Mouse (Mus musculus) liver, embryonic 15.5 days (tissue): ENCODE results near the gene Fosl1. TPM values are rescaled to one million over a fixed set of nuclear protein-coding genes. Genes with fewer than 3 reads are reported as not detected.
"Not testable (repeated sequence)": the region's sequence is repeated elsewhere in the genome, so short reads cannot be mapped to it uniquely, and the experiment has no call there.

Experiments
- ATAC-seq: fragments of 200-750 bp; cut with Nextera tagmentation; 2 replicates; pipeline ENCODE4 v1.8.0; 2017; ENCODE audit warnings: moderate number of reproducible peaks, mild to moderate bottlenecking, moderate library complexity; ENCODE audit not compliant: insufficient read depth
- H3K27ac ChIP-seq: fragments of 300-500 bp; sonication (generic); replicated peaks from 2 replicates; pipeline ENCODE4 v1.5.1; 2015; ENCODE audit warnings: mild to moderate bottlenecking, inconsistent platforms
- H3K27me3 ChIP-seq: fragments of 300-500 bp; sonication (generic); 2 replicates; pipeline ENCODE4 v1.6.1; 2015; ENCODE audit warnings: mild to moderate bottlenecking, inconsistent platforms
- H3K36me3 ChIP-seq: fragments of 300-500 bp; sonication (generic); replicated peaks from 2 replicates; pipeline ENCODE4 v1.6.1; 2015; ENCODE audit warnings: moderate library complexity, mild to moderate bottlenecking, inconsistent platforms
- H3K4me1 ChIP-seq: fragments of 300-500 bp; sonication (generic); replicated peaks from 2 replicates; pipeline ENCODE4 v1.6.1; 2015; ENCODE audit warnings: inconsistent platforms
- H3K4me2 ChIP-seq: fragments of 300-500 bp; sonication (generic); 2 replicates; pipeline ENCODE4 v1.6.1; 2015; ENCODE audit warnings: moderate library complexity, mild to moderate bottlenecking, inconsistent platforms
- H3K4me3 ChIP-seq: fragments of 300-500 bp; sonication (generic); replicated peaks from 2 replicates; pipeline ENCODE4 v1.5.1; 2015; ENCODE audit warnings: mild to moderate bottlenecking, inconsistent platforms
- H3K9ac ChIP-seq: fragments of 300-500 bp; sonication (generic); 2 replicates; pipeline ENCODE4 v1.6.1; 2015; ENCODE audit warnings: moderate library complexity, mild to moderate bottlenecking, inconsistent platforms
- H3K9me3 ChIP-seq: fragments of 300-500 bp; sonication (generic); replicated peaks from 2 replicates; pipeline ENCODE4 v1.6.1; 2016; ENCODE audit warnings: inconsistent platforms
- WGBS: fragments of 180-500 bp; shearing (Covaris S2); methylation state at CpG from one replicate; pipeline ENCODE4 v1.1.7; 2015; ENCODE audit warnings: mixed read lengths; ENCODE audit not compliant: insufficient replicate concordance; 5-methylcytosine and 5-hydroxymethylcytosine counted together
- polyA plus RNA-seq: library from polyadenylated mRNA; unstranded; fragments of >200 nt; fragmentation: Nextera tagmentation; extraction: Ambion mirVana; gene quantifications from 2 replicates; pipeline ENCODE4 v1.2.1, GENCODE M21; 2015

Fosl1 gene
- polyA plus RNA-seq, 1 experiment from 2014 or later: not detected

DNA sequence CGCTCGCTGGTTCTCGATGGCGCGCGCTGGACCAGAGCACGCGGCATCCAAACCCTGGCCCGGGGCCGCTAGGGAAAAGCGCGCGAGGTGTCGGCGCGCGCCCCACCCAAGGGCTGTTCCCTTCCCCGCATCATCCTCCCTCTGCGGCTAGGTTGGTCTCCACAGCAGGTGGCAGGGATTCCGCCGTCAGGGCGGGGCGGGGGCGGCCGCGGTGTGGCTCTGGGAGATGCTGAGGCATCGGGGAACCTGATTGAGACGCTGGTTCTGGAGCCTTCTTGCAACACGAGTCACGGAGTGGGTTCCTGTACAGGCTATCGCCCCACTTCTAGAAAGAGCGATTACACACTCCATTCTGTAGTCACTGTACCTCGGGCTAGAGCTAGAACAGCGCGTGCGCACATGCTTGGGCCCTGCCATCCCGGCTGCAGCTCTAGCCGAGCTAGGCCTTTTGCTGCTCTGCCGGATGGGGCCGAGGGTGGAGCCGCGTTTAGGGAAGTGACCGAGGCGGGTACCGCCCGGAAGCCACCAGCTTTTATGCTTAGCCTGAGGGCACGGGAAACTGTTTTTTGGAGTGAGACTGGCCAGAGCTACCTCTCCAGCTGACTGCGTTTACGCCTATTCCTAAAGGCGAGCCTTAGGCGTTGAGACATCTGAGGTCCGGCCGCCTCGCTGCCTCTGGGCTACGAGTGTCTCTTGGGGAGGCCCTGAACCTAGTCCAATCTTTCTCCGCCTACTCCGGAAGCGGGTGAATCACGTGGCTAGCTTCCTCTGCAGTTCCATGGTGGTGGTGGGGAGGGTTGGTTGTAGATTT, 43.8 kb downstream of the Fosl1 start:
- Histone ChIP-seq H3K4me1 (peaks cover 57% of the 10 kb centered on the region), H3K36me3 (peaks cover 44% of the 10 kb centered on the region), H3K4me3 (peak overlapping the region; percentile 97), H3K27me3 (no peaks in the 10 kb centered on the region), H3K4me2 (peak overlapping the region; percentile 97), H3K9ac (peak overlapping the region; percentile 96), H3K9me3 (no peaks in the 10 kb centered on the region), H3K27ac (peak overlapping the region; percentile 99)
- under 1% methylated on average over 59 of the region's 59 CpGs for WGBS
- peak; percentile 31 for ATAC-seq

DNA sequence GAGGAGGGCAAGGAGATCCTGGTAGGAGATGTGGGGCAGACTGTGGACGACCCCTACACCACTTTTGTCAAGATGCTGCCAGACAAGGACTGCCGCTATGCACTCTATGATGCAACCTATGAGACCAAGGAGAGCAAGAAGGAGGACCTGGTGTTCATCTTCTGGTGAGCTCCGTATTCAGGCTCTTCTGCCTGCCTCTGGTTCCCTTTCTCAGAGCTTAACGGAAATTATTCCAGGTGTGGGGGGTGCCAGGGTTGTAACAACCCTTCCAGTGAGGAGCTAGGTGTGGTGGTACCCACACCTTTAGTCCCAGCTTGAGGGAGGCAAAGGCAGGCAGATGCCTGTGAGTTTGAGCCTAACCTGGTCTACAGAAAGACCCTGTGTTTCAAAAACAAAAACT, 45.3 kb downstream of the Fosl1 start:
- ATAC-seq: no peak
- WGBS: 79% methylated on average over 4 of the region's 4 CpGs
- Histone ChIP-seq H3K4me1 (peaks cover 42% of the 10 kb centered on the region), H3K27ac (no peak overlapping the region), H3K36me3 (peaks cover 59% of the 10 kb centered on the region), H3K4me2 (no peak overlapping the region), H3K9me3 (no peaks in the 10 kb centered on the region), H3K9ac (no peak overlapping the region), H3K4me3 (0 out of 2 replicates have a peak overlapping the region, but pooled peaks have one; percentile 97), H3K27me3 (no peaks in the 10 kb centered on the region)

DNA sequence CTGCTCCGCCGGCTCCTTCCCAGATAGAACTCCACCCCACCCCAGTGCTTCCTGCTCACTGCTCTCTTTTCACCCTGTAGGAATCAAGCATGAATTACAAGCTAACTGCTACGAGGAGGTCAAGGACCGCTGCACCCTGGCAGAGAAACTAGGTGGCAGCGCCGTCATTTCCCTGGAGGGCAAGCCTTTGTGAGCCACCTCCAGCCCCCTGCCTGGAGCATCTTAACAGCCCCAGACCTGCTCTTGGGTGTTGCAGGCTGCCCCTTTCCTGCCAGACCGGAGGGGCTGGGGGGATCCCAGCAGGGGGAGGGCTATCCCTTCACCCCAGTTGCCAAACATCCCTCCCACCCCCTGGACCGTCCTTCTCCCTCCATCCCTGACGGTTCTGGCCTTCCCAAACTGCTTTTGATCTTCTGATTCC, 46.0 kb downstream of the Fosl1 start:
- ATAC-seq, H3K4me2 ChIP-seq, H3K9me3 ChIP-seq, H3K27ac ChIP-seq, H3K9ac ChIP-seq, H3K27me3 ChIP-seq, H3K4me3 ChIP-seq: not testable (repeated sequence)
- H3K36me3 ChIP-seq: peaks cover 66% of the 10 kb centered on the region
- H3K4me1 ChIP-seq: peaks cover 35% of the 10 kb centered on the region
- WGBS: 80% methylated on average over 9 of the region's 9 CpGs

DNA sequence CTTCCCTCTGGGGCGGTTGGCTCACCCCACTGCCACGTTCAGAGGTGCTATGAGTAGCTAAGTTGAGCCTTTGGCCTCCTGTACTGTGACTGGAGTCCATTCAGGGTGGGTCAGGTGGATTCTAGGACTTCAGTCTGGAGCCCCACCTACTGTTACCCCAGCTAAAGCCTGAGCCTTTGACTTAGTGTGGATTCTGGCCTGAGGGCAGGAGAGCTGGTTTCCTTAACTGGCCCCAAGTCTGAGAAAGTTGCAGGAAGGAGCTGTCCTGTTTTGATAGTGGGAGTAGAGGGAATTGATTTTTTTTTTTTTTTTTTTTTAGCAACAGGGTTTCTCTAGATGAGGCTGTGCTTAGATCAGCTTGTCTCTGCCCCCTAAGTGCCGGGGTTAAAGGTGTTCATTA, 47.0 kb downstream of the Fosl1 start:
- H3K9me3 ChIP-seq: no peaks in the 10 kb centered on the region
- ATAC-seq: no peak
- peaks cover 70% of the 10 kb centered on the region for H3K36me3 ChIP-seq
- WGBS: 79% methylated on average over 3 of the region's 3 CpGs
- no peak overlapping the region for H3K4me3 ChIP-seq
- H3K4me1 ChIP-seq: peaks cover 26% of the 10 kb centered on the region
- no peak overlapping the region for H3K9ac ChIP-seq
- no peaks in the 10 kb centered on the region for H3K27me3 ChIP-seq
- H3K4me2 ChIP-seq: no peak overlapping the region
- no peak overlapping the region for H3K27ac ChIP-seq

DNA sequence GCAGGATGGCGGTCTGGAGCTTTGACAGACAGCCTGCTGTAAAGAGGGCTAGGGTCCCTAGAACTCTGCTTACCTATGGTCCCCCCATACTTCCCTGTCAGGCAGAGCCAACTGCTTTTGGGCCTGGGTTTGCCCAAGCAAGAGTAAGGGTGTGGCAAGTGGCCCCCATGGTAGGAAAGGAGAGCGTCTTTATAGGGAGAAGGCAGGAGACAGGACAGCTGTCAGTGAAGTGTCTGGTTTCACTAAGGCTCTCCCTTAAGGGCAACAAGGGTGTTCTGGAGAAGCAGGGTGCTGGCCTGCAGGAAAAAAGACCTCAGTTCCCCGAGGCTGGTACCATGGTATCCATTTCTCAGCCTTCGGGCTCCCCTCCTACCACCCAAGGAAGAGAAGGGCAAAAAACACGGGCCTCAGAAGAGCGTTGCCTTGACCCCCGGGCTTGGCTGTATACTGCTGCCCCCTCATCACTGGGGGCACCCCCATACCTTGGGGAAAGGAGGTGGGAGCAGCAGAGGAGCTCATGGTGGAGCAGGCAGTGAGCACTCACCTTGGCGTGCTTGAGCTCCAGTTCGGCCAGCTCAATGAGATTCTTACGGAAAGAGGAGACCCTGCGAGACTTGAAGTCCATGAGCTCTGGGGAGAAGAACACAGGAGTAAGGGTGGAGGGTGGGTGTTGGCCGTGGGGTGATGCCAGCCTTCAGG, 48.2 kb downstream of the Fosl1 start:
- WGBS: 81% methylated on average over 12 of the region's 12 CpGs
- Histone ChIP-seq H3K9ac (no peak overlapping the region), H3K4me3 (no peak overlapping the region), H3K4me1 (peaks cover 17% of the 10 kb centered on the region), H3K27me3 (no peaks in the 10 kb centered on the region), H3K9me3 (no peaks in the 10 kb centered on the region), H3K4me2 (no peak overlapping the region), H3K36me3 (peaks cover 70% of the 10 kb centered on the region), H3K27ac (no peak overlapping the region)
- ATAC-seq: no peak

DNA sequence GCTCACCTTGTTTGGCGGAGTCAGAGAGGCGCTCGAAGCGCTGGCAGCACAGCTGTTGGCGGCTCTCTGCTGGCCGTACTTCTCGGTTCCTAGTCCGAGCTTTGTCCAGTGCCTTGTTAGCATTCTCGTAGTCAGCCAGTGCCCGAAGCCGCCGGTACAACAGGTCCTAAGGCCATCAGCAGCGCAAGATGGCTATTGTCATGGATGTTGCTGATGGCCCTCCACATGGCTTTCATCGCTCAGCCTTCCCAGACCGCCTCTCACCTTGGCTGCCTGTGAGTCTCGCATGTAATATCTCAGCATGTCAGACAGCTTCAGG, 48.7 kb downstream of the Fosl1 start:
- H3K27me3 ChIP-seq: no peaks in the 10 kb centered on the region
- no peak overlapping the region for H3K4me3 ChIP-seq
- no peak overlapping the region for H3K4me2 ChIP-seq
- H3K9me3 ChIP-seq: no peaks in the 10 kb centered on the region
- no peak for ATAC-seq
- no peak overlapping the region for H3K9ac ChIP-seq
- no peak overlapping the region for H3K27ac ChIP-seq
- H3K4me1 ChIP-seq: peaks cover 15% of the 10 kb centered on the region
- peaks cover 70% of the 10 kb centered on the region for H3K36me3 ChIP-seq
- 83% methylated on average over 16 of the region's 16 CpGs for WGBS

DNA sequence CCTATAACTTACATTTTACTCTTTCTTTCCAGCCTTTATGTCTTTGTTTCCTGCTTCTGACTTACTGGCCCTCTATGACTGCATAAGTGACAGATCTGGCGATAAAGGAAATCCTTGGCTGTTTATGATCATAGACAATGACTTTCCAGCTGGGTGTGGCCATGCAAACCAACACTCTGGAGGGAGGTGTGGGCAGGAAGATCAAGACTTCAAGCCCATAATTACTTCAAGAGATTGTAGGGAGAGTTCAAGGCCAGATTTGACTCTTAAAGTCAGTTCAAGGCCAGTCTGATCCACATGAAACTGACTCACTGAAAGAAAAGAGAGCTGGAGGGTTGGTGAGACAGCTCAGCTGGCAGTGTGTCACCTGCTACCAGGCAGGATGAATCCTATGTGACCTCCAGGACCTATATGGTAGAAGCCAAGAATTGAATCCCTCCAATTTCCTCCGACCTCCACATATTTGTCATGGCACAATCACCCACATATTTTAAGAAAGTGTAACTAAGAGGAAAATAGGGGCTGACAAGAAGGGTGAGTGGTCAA, 53.1 kb downstream of the Fosl1 start:
- Histone ChIP-seq H3K4me2 (no peak overlapping the region), H3K9me3 (no peaks in the 10 kb centered on the region), H3K4me3 (no peak overlapping the region), H3K9ac (no peak overlapping the region), H3K27me3 (no peaks in the 10 kb centered on the region), H3K4me1 (no peaks in the 10 kb centered on the region), H3K36me3 (peaks cover 37% of the 10 kb centered on the region), H3K27ac (no peak overlapping the region)
- ATAC-seq: no peak
- 66% methylated on average over 2 of the region's 2 CpGs for WGBS

DNA sequence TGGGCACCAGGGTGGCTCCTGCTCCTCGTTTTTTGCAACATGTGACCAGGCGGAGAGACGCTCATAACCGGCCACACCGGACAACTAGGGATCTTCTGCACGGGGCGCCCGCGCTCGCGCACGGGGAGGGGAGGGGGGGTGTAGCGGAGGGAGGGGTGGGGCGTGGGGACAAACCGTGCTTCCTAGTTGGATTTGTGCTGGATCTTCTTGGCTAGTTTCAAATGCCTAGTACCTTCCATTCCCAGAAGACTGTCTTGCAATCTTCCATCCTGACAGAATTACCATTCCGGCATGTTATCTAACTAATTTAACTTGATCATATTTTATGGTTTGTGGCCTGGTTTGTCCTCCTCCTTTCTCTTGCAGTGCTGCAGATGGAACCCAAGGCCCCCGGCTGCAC, 56.3 kb downstream of the Fosl1 start, which contains the start of gene 1700020D05Rik:
1700020D05Rik (minus strand) TSS at position 101 of the 400 bp plus-strand sequence.
- no peak within 1 kb of the TSS for H3K27ac ChIP-seq
- no peak within 1 kb of the TSS for H3K9ac ChIP-seq
- 0 out of 2 replicates have a peak, but pooled peaks cover 5% of the 10 kb centered on the region for H3K36me3 ChIP-seq
- no peaks in the 10 kb centered on the region for H3K9me3 ChIP-seq
- no peak within 1 kb of the TSS for H3K4me3 ChIP-seq
- 70% methylated on average over 17 of the region's 17 CpGs for WGBS
- H3K27me3 ChIP-seq: no peaks in the 10 kb centered on the region
- H3K4me2 ChIP-seq: no peak within 1 kb of the TSS
- ATAC-seq: no peak
- 0 out of 2 replicates have a peak, but pooled peaks cover 6% of the 10 kb centered on the region for H3K4me1 ChIP-seq

Other genes starting within 250 kb of the Fosl1 start
- 8.6 TPM in 2 replicates for gene Pacs1, start 174.4 kb upstream of the Fosl1 start, polyA plus RNA-seq
- 113 and 114 TPM in 2 replicates for gene Sf3b2, start 152.1 kb upstream of the Fosl1 start, polyA plus RNA-seq
- gene Gal3st3, start 149.2 kb upstream of the Fosl1 start, polyA plus RNA-seq: 0.06 and 0.09 TPM in 2 replicates
- not detected in 2 replicates for gene Catsper1, start 111.8 kb upstream of the Fosl1 start, polyA plus RNA-seq
- gene Cst6, start 98.0 kb upstream of the Fosl1 start, polyA plus RNA-seq: not detected in 2 replicates
- gene Eif1ad, start 80.8 kb upstream of the Fosl1 start, polyA plus RNA-seq: 26.0 and 26.5 TPM in 2 replicates
- 216 and 231 TPM in 2 replicates for gene Banf1, start 80.4 kb upstream of the Fosl1 start, polyA plus RNA-seq
- gene Sart1, start 58.8 kb upstream of the Fosl1 start, polyA plus RNA-seq: 26.5 and 31.5 TPM in 2 replicates
- 0.46 TPM in 1 of 2 replicates, not detected in the other for gene Tsga10ip, start 45.0 kb upstream of the Fosl1 start, polyA plus RNA-seq
- 61.1 and 64.6 TPM in 2 replicates for gene Drap1, start 22.6 kb upstream of the Fosl1 start, polyA plus RNA-seq
- 17.6 and 19.8 TPM in 2 replicates for gene AI837181, start 22.4 kb upstream of the Fosl1 start, polyA plus RNA-seq
- 1.6 TPM in 2 replicates for gene Ccdc85b, start 10.3 kb downstream of the Fosl1 start, polyA plus RNA-seq
- gene Fibp, start 13.1 kb downstream of the Fosl1 start, polyA plus RNA-seq: 25.3 and 28.6 TPM in 2 replicates
- gene Ctsw, start 21.0 kb downstream of the Fosl1 start, polyA plus RNA-seq: 0.53 and 0.54 TPM in 2 replicates
- gene Efemp2, start 26.4 kb downstream of the Fosl1 start, polyA plus RNA-seq: 16.0 and 17.5 TPM in 2 replicates
- gene Mus81, start 40.9 kb downstream of the Fosl1 start, polyA plus RNA-seq: 14.0 and 16.4 TPM in 2 replicates
- gene Cfl1, start 42.9 kb downstream of the Fosl1 start, polyA plus RNA-seq: 992 and 1,073 TPM in 2 replicates
- 0.12 TPM in 1 of 2 replicates, not detected in the other for gene 1700020D05Rik, start 56.2 kb downstream of the Fosl1 start, polyA plus RNA-seq
- gene Snx32, start 63.0 kb downstream of the Fosl1 start, polyA plus RNA-seq: 6.8 and 7.0 TPM in 2 replicates
- gene Ovol1, start 113.1 kb downstream of the Fosl1 start, polyA plus RNA-seq: 0.05 TPM in 1 of 2 replicates, not detected in the other
- 3.6 and 4.0 TPM in 2 replicates for gene Ap5b1, start 120.5 kb downstream of the Fosl1 start, polyA plus RNA-seq
- 100 and 122 TPM in 2 replicates for gene Rnaseh2c, start 154.3 kb downstream of the Fosl1 start, polyA plus RNA-seq
- 16.2 and 17.4 TPM in 2 replicates for gene Kat5, start 162.7 kb downstream of the Fosl1 start, polyA plus RNA-seq
- 23.3 and 24.2 TPM in 2 replicates for gene Rela, start 189.9 kb downstream of the Fosl1 start, polyA plus RNA-seq
- gene Sipa1, start 216.2 kb downstream of the Fosl1 start, polyA plus RNA-seq: 28.2 and 32.5 TPM in 2 replicates
- gene Map3k11, start 241.2 kb downstream of the Fosl1 start, polyA plus RNA-seq: 16.8 and 18.4 TPM in 2 replicates
- gene Pcnx3, start 241.4 kb downstream of the Fosl1 start, polyA plus RNA-seq: 9.2 and 12.1 TPM in 2 replicates